Mouse (Mus musculus) kidney, postnatal 10 days (tissue): ENCODE measurements around the gene Evx2.

ENCODE experiments used
- DNase-seq: peaks from one replicate; pipeline ENCODE4 v3.0.0; 2021; ENCODE audit warnings: mixed read lengths

The Evx2 gene

GRCm38 (mm10) chr2:74663291-74663925 is 4.1 kb upstream of the Evx2 start:
- peak; percentile 79 for DNase-seq

DNA sequence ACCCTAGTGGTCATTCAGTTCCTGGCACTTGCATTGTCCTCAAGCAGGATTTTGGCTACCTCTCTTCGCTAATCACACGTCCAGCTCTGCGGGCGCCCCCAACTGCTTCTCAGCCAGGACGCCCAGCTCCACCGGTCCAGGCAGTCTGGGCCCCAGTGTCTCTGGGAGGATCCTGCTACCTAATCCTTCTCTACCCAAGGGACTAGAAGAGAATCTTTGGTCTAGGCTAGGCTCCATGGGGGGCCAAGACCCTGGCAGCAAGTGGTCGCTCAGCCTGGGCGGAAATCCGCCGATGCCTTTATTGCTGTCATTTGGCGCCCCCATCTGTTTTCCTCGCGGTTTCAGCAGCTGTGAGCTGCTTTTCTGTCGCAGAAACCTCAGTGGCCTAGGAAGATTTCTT is 2.3 kb upstream of the Evx2 start:
- peak; percentile 79 for DNase-seq

- DNase-seq: peak; percentile 13
Observed at GRCm38 (mm10) chr2:74660421-74661375, 1.3 kb upstream of the Evx2 start.

GRCm38 (mm10) chr2:74658667-74659371 is 538 bp downstream of the Evx2 start:
- peak; percentile 33 for DNase-seq

GRCm38 (mm10) chr2:74658024-74658666 is 1.2 kb downstream of the Evx2 start:
- DNase-seq: no peak

- peak; percentile 34 for DNase-seq
Observed at GRCm38 (mm10) chr2:74657251-74658023, 1.9 kb downstream of the Evx2 start.

DNA sequence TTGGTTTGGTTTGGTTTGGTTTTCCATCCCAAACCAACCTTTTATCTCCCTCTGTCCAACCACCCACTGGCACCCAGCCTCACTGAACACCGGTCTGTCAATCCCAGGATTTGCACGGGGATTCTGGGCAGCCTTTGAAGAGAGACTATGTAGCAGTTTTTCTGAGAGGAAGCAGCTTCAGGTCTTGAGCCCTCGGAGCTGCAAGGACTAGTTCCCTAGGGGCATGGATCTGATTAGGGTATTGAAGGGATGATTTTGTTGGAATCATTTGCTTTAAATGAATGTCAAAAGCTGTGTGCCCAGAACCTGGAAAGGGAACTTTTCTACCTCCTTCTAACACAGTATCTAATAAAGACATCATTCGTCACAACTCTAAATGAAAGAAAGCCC is 2.7 kb downstream of the Evx2 start:
- DNase-seq: no peak

- DNase-seq: peak; percentile 32
Observed at GRCm38 (mm10) chr2:74655821-74656631, 3.3 kb downstream of the Evx2 start.

GRCm38 (mm10) chr2:74655420-74655781 is 4.0 kb downstream of the Evx2 start:
- DNase-seq: peak; percentile 79

GRCm38 (mm10) chr2:74654743-74655419 is 4.5 kb downstream of the Evx2 start:
- no peak for DNase-seq

DNA sequence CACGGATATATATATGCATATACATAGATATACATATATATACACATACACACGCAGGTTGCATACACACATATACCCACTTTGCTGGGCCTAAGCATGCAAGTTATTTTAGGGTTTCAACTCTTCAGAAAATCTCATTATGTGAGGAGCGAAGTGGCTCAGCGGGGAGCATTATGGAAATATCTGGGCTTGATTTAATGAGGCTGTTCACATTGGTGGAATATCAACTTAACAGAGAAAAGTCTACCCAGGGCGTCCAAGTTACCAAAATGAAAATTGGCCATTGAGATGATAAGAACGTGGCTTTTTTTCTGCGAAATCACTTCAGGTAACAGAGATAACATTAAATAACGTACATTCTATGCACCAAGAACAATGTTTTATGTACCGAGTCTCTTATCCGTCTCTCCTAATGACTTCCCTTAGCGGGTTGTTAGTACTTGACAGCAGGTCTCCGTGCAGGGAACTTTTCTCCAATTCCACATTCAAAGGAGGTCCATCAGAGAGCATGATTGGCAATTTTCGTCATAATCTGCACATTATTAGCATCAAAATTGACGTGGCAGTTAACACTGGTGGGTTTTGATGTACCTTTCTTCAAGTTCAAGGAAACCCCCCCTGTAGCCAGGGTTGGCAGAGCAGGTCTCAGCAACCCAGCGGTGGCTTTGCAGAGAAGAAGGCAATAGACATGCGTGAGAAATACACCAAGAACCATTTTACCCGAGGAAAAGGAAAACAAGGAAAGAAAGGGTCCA is 5.4 kb downstream of the Evx2 start:
- DNase-seq: no peak

DNA sequence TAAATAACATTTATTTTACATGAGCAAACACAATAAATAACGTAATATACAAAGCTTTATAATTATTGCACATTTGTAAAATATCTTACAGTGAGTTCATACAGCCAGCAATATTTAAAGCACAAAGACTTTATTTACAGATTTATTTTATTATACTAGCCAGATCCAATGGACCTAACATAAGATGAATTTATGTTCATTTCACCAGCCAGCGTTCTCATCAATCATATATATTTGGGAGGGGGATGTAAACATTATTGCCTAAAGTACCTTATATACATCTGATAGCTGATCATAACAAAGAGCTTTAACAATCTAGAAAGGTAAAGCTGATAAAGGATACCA is 6.4 kb downstream of the Evx2 start:
- no peak for DNase-seq

- peak; percentile 16 for DNase-seq
Observed at GRCm38 (mm10) chr2:74647082-74647864, 12.1 kb downstream of the Evx2 start.

DNA sequence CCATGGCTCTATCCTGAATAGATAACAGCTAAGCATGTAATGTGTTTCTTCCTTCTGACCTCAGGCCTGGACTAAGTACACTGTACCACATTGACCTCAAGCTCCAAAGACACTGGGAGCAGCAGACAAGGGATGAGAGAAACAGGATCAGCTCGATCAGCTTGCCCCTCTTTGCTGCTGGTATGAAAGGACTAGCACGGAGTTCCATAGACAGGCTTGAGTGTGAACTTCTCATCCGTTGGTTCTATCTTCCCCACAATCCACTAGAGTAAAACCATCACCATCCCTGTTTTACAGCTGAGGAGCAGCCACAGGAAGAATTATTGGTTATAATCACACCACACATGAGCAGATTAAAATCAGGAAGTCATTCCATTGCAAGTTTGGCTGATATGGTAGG is 13.7 kb downstream of the Evx2 start:
- DNase-seq: no peak

GRCm38 (mm10) chr2:74642431-74642830 is 16.9 kb downstream of the Evx2 start:
- no peak for DNase-seq

- no peak for DNase-seq
Observed at GRCm38 (mm10) chr2:74635412-74635811, 23.9 kb downstream of the Evx2 start.

DNA sequence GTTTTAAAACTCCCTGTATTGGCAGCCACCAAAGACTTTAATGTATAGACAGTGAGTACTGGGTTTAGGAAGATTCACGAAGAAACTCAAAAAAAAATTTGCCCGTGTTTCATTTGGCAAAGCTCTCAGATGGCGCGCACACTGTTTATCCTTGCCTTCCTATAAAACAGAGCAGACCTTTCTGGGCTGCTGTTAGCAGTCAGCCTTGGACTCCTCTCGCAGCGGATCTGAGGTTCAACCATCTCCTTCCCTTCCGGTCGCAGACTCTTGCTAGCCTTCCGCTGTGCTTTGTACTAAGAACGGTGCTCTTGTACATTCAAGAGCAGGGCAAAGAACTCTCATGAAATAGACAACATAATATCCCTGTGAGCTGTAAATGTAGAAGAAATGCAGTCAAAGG is 39.0 kb downstream of the Evx2 start:
- no peak for DNase-seq

- no peak for DNase-seq
Observed at GRCm38 (mm10) chr2:74619676-74620246, 39.6 kb downstream of the Evx2 start.

GRCm38 (mm10) chr2:74617706-74618105 is 41.7 kb downstream of the Evx2 start:
- DNase-seq: no peak
